Mouse (Mus musculus): ENCODE measurements around the gene Lyrm4.

GRCm38 (mm10) chr13:36119684-36120083 is 2.4 kb upstream of the Lyrm4 start:
- no peak for TF ChIP-seq CTCF (IDR thresholded peaks at IDR 0.05; ENCODE audit: control insufficient read depth, insufficient read depth, low read length)
- TF ChIP-seq POLR2A (IDR thresholded peaks at IDR 0.05; ENCODE audit: borderline replicate concordance, control insufficient read depth, low read depth, low read length): no peak

All from bone marrow, adult 2 months (tissue).